Mouse (Mus musculus) MN1 (cell line): ENCODE data around the gene Zfp746.

Experiments
- DNase-seq: peaks from one replicate; pipeline ENCODE4 v3.0.0-alpha.2; 2016; ENCODE audit warnings: low spot score

Gene Zfp746

DNA sequence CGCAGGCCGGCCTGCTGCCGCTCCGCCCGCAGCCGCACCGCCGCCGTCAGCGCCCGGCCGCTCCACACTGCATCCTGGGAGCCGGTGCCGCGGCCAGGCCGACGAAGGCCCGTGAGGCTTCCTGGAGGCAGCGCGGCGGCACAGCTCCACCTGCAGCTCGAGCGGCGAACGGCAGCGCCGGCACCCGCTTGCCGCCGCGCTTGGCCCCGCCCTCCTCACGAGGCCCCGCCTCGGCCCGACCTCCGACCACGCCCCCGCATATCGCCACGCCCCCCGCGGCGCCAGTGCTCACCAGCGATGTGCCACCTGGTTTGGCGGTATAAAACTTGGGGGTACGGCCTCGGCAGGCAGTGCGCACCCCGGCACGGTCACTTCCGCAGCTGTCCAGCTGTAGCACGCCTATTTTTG lies at the start of gene Zfp746:
Zfp746 (minus strand) TSS at position 123 of the 408 bp plus-strand sequence.
- DNase-seq: peak; percentile 87

- peak; percentile 28 for DNase-seq
These were observed 34.7 kb upstream of the Zfp746 start for GRCm38 (mm10) chr6:48121092-48121491.

DNA sequence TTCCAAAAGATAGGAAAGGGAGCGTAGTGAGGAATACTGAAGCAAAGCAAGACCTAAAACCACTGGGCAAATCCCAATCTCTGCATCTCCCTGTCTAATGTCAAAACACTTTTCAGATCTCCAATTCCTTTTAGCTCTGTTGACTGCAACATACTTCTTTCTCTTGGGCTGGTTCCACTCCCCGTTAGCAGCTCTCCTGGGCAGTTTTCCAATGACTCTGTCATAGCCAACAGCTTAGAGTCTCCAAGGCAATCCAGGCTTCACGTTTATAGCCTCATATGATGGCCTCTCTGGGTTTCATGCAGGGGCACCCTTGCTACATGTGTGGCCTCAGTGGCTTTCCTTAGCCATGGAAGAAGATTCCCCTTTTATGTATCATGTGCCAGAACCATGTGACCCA lies 29.6 kb upstream of the Zfp746 start:
- DNase-seq: no peak

GRCm38 (mm10) chr6:48086957-48087715 lies 743 bp upstream of the Zfp746 start:
- DNase-seq: peak; percentile 13

DNA sequence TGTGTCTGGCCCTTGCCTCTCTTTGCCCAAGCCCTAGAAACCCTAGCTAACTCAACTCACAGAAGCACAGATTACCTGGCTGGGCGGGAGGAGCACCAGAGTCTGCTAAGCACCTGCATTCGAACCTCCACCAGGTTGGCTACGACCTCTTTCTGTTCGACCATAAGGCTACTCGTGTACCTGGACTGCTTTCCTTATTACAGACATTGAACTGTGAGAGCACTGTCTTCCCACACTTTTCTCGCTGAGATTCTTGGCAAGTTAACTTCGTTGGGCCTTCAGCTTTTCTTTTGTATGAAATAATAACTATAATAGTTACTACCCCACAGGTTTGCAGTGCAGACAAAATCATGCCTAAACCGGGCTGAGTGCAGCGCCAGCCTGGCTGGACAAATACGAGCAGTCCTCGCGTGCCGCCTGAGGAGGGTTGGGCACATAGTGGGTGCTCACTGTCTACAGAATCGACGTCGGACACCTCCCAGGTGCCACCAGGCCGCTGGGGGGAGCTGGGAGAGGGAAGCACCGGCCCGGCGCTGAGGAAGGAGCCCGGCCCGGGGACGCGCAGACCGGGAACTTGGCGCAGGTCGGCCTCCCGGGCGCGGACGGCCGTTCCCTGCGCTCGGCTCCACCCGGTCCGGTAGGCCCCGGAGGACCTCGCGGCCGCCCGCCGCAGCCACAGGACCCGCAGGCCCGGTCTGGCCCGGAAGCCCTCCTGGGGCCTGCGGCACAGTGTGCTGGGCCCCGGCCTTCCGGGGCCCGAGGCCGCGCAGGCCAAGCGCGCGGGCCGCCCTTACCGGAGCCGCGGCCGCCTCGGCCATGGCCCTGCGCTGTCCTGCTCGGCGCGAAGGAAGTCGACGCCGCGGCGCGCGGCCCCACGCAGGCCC lies 630 bp downstream of the Zfp746 start:
- DNase-seq: peak; percentile 51

DNA sequence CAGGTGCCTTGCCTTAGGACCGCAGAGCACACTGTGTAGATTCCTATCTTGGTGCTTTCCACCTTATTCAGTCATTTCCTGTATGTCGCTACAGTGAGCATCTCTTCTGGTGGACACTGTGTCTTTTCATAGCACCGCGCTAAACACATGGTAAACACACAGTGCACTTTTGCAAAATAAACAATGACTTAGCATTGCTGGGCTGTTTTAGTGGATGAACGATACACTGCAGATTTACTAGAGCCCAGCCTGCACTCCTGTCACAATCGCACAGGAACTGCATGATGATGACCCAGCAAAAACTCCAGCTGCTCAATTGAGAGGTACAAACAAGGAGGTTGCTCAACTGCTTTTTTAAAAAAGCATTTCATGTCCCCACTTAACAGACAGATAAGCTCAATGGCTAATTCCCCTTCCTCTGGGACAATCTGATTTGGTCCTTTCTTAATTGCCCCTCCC lies 2.6 kb downstream of the Zfp746 start:
- no peak for DNase-seq

DNA sequence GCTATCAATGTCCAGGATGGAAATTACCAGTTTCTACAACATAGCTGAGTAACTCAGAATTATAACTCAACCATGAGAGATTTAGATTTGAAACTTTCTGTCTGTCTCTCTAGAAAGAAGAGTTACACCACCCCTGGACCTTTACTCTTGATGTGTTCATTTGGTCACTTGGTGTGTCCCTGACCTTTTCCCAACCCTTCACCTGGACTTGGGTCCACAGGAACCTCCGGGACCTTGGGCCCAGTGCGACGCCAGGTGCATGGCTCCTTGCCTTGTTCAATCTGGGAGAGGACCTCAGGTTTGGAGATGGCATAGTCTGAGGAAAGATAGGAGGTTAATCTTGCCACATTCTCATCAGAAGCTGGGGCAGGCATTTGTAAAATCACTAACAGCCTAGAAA lies 4.4 kb downstream of the Zfp746 start:
- no peak for DNase-seq

GRCm38 (mm10) chr6:48081021-48081420 lies 5.4 kb downstream of the Zfp746 start:
- DNase-seq: no peak

- no peak for DNase-seq
These were observed 13.1 kb downstream of the Zfp746 start for GRCm38 (mm10) chr6:48073316-48073715.

DNA sequence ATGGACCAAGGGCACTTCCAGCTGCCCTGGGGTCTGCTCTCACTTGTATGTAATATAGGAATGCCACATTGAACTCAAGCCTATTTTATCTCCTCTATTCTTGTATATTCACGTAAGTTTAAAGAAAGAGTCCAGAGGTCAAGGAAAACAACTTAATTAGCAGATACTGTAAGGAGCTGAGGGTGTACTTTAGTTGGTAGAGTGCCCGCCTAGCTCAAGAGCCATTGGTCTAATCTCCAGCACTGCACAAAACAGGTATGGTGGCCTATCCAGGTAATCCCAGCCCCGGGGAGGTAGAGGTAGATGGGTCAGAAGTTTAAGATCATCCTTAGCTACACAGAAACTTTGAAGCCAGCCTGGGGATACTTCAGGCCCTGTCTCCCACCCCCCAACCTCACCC lies 18.9 kb downstream of the Zfp746 start:
- DNase-seq: no peak

GRCm38 (mm10) chr6:48065587-48066075 lies 20.8 kb downstream of the Zfp746 start:
- DNase-seq: no peak

- DNase-seq: no peak
These were observed 21.9 kb downstream of the Zfp746 start for GRCm38 (mm10) chr6:48064451-48064850.

DNA sequence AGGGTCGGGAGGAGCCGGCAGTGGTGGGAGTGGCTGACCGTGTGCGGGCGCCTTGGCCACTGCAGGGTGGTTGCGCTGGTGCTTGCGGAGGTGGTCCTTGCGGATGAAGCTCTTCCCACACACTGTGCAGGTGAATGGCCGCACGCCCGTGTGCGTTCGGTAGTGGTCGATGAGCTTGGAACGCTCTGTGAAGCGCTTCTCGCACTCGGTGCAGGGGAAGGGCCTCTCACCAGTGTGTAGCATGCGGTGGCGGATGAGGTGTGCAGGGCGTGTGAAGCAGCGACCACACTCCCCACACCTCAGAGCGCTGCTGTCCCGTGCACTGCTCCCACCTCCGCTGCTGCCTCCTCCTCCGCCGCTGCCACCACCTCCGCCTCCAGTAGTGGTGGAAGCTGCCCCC lies 22.5 kb downstream of the Zfp746 start:
- no peak for DNase-seq

GRCm38 (mm10) chr6:48060895-48061294 lies 25.5 kb downstream of the Zfp746 start:
- DNase-seq: no peak

DNA sequence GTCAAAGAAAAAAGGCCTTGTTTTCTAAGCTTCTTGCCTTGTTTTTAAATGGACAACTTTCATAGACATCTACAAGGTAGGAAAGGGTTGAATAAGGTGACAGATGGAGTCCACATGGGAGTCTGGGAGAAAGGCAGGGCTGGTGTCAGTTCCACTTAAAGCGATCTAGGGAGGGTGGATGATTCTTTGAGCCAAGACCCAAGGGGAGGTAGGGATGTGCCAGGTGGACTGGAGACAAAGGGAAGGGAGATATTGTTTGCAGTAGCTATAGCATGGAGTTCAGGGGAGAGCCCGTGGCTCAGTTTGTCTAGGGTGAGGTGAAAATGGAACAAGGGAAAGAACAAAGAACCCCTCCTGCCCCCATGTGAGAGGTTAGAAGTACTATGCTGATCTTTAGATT lies 26.0 kb downstream of the Zfp746 start:
- no peak for DNase-seq

- DNase-seq: no peak
These were observed 34.3 kb downstream of the Zfp746 start for GRCm38 (mm10) chr6:48052136-48052535.

DNA sequence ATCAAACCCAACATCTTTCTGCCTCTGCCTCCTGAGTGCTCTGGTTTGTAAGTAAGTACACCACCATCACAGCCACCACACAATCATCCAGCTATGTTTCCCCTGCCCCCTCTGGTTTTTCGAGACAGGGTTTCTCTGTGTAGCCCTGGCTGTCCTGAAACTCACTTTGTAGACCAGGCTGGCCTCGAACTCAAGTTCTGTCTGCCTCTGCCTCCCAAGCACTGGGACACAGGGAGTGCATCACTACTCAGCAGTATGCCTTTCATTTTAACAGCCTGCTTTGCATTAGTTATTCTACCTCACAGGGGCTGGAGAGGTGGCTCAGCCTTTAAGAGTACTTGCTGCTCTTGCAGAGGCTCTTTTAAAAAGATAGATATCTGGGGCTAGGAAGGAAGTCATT lies 34.7 kb downstream of the Zfp746 start:
- DNase-seq: no peak

DNA sequence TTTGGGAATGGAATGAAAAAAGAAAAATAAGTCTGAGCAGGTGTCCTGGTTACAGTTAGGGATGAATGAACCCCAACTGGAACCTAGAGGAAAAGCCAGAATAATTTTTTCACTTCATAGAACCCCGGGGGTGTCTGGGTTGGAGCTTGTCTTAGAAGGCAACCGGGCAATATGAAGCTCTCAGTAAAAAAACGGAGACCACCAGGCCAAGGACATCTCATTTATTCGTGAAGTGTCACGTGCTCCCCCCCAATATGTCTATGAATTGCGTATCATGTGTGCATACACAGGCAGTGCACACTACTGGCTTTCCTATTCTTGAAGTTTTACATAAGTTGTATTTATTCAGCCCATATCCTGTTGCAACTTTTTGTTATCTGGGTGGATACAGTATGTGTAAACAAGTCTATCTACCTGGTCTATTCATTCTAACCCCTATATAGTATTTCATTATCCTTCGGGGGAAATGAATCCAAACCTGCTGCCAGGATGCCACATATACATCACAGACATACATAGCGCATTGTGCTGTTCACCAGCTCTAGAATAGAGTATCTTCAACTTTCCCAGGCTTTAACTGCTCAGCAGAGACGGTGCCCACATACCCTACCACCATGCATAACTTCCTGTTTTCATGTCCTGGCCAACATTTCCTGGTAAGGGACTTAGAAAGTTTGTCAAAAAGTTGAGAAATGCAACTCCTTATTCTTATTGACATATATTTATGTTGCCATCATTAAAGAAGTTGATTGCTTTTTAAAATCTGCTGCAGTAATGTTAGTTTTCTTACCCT lies 36.9 kb downstream of the Zfp746 start:
- no peak for DNase-seq

- DNase-seq: peak; percentile 87
These were observed 37.7 kb downstream of the Zfp746 start, which contains the start of gene Zfp777 for GRCm38 (mm10) chr6:48048426-48049272. Zfp777 (minus strand) TSS chr6:48048911.

- peak; percentile 53 for DNase-seq
These were observed 38.7 kb downstream of the Zfp746 start for GRCm38 (mm10) chr6:48047450-48048351.
